Mouse (Mus musculus) G1E (cell line): ENCODE measurements around the gene Ldlrad3.
A peak's percentile ranks its signal among the peaks of the same experiment; 100 is the strongest.

Experiments used
- CTCF ChIP-seq: IDR thresholded peaks from 2 replicates; pipeline ENCODE4 v1.5.1; 2012; ENCODE audit warnings: low read depth, low read length, inconsistent platforms, mixed read lengths
- GATA1 ChIP-seq: IDR thresholded peaks from 2 replicates; pipeline ENCODE4 v1.6.1; 2012; ENCODE audit warnings: borderline replicate concordance, low read length, inconsistent platforms, mixed read lengths
- POLR2AphosphoS5 ChIP-seq: IDR thresholded peaks from 2 replicates; pipeline ENCODE4 v1.6.1; 2012; ENCODE audit warnings: low read depth, low read length, inconsistent platforms; ENCODE audit not compliant: insufficient replicate concordance
- TAL1 ChIP-seq: conservative IDR thresholded peaks from 2 replicates; pipeline ENCODE4 v1.6.1; 2012; ENCODE audit warnings: low read depth, low read length, inconsistent platforms, mixed read lengths

GRCm38 (mm10) chr2:102005377-102006007, 180.7 kb downstream of the Ldlrad3 start:
- TF ChIP-seq CTCF (no peak), TAL1 (peak; percentile 17; the same call in 1 of the 2 replicates), GATA1 (no peak), POLR2AphosphoS5 (no peak)
